ENCODE assay signal across 20 mouse cellular contexts in the genomic region with DNA sequence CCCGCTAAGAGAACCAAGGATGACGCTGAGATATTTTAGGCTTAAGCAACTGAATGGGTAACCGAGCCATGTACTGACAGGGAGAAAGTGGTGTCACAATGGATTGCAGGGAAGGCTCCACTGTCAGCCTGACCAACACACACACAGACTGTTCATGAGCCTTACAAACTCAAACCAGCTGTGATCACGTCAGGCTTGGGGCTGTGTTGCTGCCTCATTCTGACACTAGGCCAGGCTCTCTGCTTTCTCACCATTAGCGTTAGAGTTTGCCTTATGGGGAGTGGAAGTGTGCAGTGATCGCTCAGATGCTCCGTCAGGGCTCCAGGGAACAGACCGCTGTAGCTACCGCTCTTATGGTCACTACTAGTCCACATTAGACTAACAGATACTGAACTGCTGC. TPM values are rescaled to one million over a fixed set of nuclear protein-coding genes. Genes with fewer than 3 reads are reported as not detected.
DNase-seq lines count a peak whose midpoint lies in the region; ATAC-seq and TF ChIP-seq lines count a peak whose summit lies in the region.
"Had no signal": no experiment of that assay in that cellular context is flagged by ENCODE, and none has a peak within 500 bp of the region (broad histone marks: within the 10 kb centered on the region; RNA-seq: fewer than 3 reads in every experiment).

No protein-coding gene starts in this region.

- no peak overlapping the region for H3K4me3 ChIP-seq in embryonic facial prominence, embryonic 11.5 days (ENCODE audit: low read depth, low read length)
- H3K4me3 ChIP-seq in embryonic facial prominence, embryonic 10.5 days, result no peak overlapping the region
- no peak overlapping the region for H3K4me3 ChIP-seq in embryonic facial prominence, embryonic 13.5 days
- no peak overlapping the region for H3K4me3 ChIP-seq in myocyte
- no peak overlapping the region for H3K4me3 ChIP-seq in forebrain, embryonic 16.5 days (replicated peaks; ENCODE audit: low read length)
- H3K4me3 ChIP-seq: forebrain, embryonic 12.5 days; heart, embryonic 15.5 days; hindbrain, embryonic 13.5 days had no signal

- no peaks in the 10 kb centered on the region for H3K9me3 ChIP-seq in embryonic facial prominence, embryonic 11.5 days (replicated peaks; ENCODE audit: control insufficient read depth, low read length)
- H3K9me3 ChIP-seq in embryonic facial prominence, embryonic 10.5 days, result no peaks in the 10 kb centered on the region
- no peaks in the 10 kb centered on the region for H3K9me3 ChIP-seq in embryonic facial prominence, embryonic 13.5 days
- H3K9me3 ChIP-seq in forebrain, embryonic 16.5 days (ENCODE audit: control insufficient read depth, low read length), result no peaks in the 10 kb centered on the region
- H3K9me3 ChIP-seq: forebrain, embryonic 12.5 days; heart, embryonic 15.5 days; hindbrain, embryonic 13.5 days had no signal

- no peak for ATAC-seq in embryonic facial prominence, embryonic 11.5 days (replicated peaks; ENCODE audit: insufficient number of reproducible peaks, low FRiP score, low TSS enrichment, low read depth)
- no peak for ATAC-seq in embryonic facial prominence, embryonic 13.5 days (ENCODE audit: insufficient number of reproducible peaks, insufficient read depth, low FRiP score, low TSS enrichment, low read depth)
- ATAC-seq in forebrain, embryonic 16.5 days, result no peak
- ATAC-seq: forebrain, postnatal 0 days; hindbrain, postnatal 0 days had no signal

- H3K27ac ChIP-seq in embryonic facial prominence, embryonic 11.5 days (replicated peaks; ENCODE audit: low read depth, low read length), result no peak overlapping the region
- H3K27ac ChIP-seq in embryonic facial prominence, embryonic 10.5 days (replicated peaks), result no peak overlapping the region
- peak overlapping the region; percentile 44 for H3K27ac ChIP-seq in embryonic facial prominence, embryonic 13.5 days
- no peak overlapping the region for H3K27ac ChIP-seq in forebrain, embryonic 16.5 days (ENCODE audit: low read length)
- H3K27ac ChIP-seq: forebrain, embryonic 12.5 days; heart, embryonic 15.5 days; hindbrain, embryonic 13.5 days; hindbrain, postnatal 0 days had no signal

- no peak overlapping the region for H3K4me2 ChIP-seq in embryonic facial prominence, embryonic 11.5 days (ENCODE audit: low read depth, low read length)
- no peak overlapping the region for H3K4me2 ChIP-seq in embryonic facial prominence, embryonic 13.5 days
- H3K4me2 ChIP-seq in myocyte (ENCODE audit: low read depth), result no peak overlapping the region
- no peak overlapping the region for H3K4me2 ChIP-seq in forebrain, embryonic 16.5 days (ENCODE audit: low read length)
- H3K4me2 ChIP-seq: forebrain, embryonic 12.5 days; heart, embryonic 11.5 days; heart, embryonic 15.5 days; hindbrain, embryonic 13.5 days had no signal

- no peak overlapping the region for H3ac ChIP-seq in myocyte (ENCODE audit: control insufficient read depth, insufficient read length)

- peak; percentile 47 for DNase-seq in embryonic facial prominence, embryonic 11.5 days (ENCODE audit: low spot score)
- no peak for DNase-seq in embryonic facial prominence, embryonic 10.5 days (ENCODE audit: low spot score)
- peak; percentile 58 for DNase-seq in NIH3T3 (ENCODE audit: low read depth)
- DNase-seq: adrenal gland, adult 8-10 months; adrenal gland, postnatal 36 days; cerebellum, adult 8-10 months; cerebellum, postnatal 25 days; forebrain, postnatal 0 days; gastrocnemius, postnatal 36 days; heart, adult 18-20 months; heart, postnatal 14 days; kidney, adult 18-20 months had no signal

- WGBS in embryonic facial prominence, embryonic 11.5 days, result 73% methylated on average over 9 of the region's 9 CpGs
- 75% methylated on average over 9 of the region's 9 CpGs for WGBS in embryonic facial prominence, embryonic 10.5 days
- 56% methylated on average over 9 of the region's 9 CpGs for WGBS in embryonic facial prominence, embryonic 13.5 days
- WGBS in forebrain, embryonic 16.5 days, result 87% methylated on average over 9 of the region's 9 CpGs

- H3K79me2 ChIP-seq in myocyte (ENCODE audit: control insufficient read depth, insufficient read depth), result no peaks in the 10 kb centered on the region

- peaks cover 13% of the 10 kb centered on the region for H3K36me3 ChIP-seq in embryonic facial prominence, embryonic 11.5 days (replicated peaks; ENCODE audit: control insufficient read depth, insufficient read depth, low read depth, low read length)
- peaks cover 46% of the 10 kb centered on the region for H3K36me3 ChIP-seq in embryonic facial prominence, embryonic 10.5 days (replicated peaks)
- peaks cover 46% of the 10 kb centered on the region for H3K36me3 ChIP-seq in embryonic facial prominence, embryonic 13.5 days
- peaks cover 5% of the 10 kb centered on the region for H3K36me3 ChIP-seq in myocyte (ENCODE audit: control insufficient read depth, insufficient read depth)
- peaks cover 29% of the 10 kb centered on the region for H3K36me3 ChIP-seq in forebrain, embryonic 16.5 days (ENCODE audit: control insufficient read depth, insufficient read depth)

- no peaks in the 10 kb centered on the region for H3K4me1 ChIP-seq in embryonic facial prominence, embryonic 11.5 days (ENCODE audit: control insufficient read depth, insufficient read depth, low read length)
- no peaks in the 10 kb centered on the region for H3K4me1 ChIP-seq in embryonic facial prominence, embryonic 10.5 days
- no peaks in the 10 kb centered on the region for H3K4me1 ChIP-seq in embryonic facial prominence, embryonic 13.5 days
- no peaks in the 10 kb centered on the region for H3K4me1 ChIP-seq in forebrain, embryonic 16.5 days (replicated peaks; ENCODE audit: control insufficient read depth, insufficient read depth, low read length)
- H3K4me1 ChIP-seq: forebrain, embryonic 12.5 days; heart, embryonic 15.5 days had no signal

- peaks cover under 1% of the 10 kb centered on the region; the same call in 1 of the 2 replicates for H3K27me3 ChIP-seq in embryonic facial prominence, embryonic 11.5 days (ENCODE audit: control insufficient read depth, insufficient read depth, low read length)
- H3K27me3 ChIP-seq in embryonic facial prominence, embryonic 10.5 days (replicated peaks; ENCODE audit: low read depth, poor library complexity, severe bottlenecking), result peaks cover 16% of the 10 kb centered on the region
- H3K27me3 ChIP-seq in embryonic facial prominence, embryonic 13.5 days, result peaks cover 4% of the 10 kb centered on the region
- H3K27me3 ChIP-seq in myocyte (ENCODE audit: control insufficient read depth, insufficient read depth, insufficient read length), result no peaks in the 10 kb centered on the region
- no peaks in the 10 kb centered on the region for H3K27me3 ChIP-seq in forebrain, embryonic 16.5 days (replicated peaks; ENCODE audit: control insufficient read depth, insufficient read depth, low read length)

- H3K9ac ChIP-seq in embryonic facial prominence, embryonic 11.5 days (replicated peaks; ENCODE audit: low read length), result no peak overlapping the region
- no peak overlapping the region for H3K9ac ChIP-seq in embryonic facial prominence, embryonic 13.5 days
- H3K9ac ChIP-seq in forebrain, embryonic 16.5 days (replicated peaks; ENCODE audit: low read depth, low read length), result no peak overlapping the region
- H3K9ac ChIP-seq: forebrain, embryonic 12.5 days; forebrain, postnatal 0 days; heart, embryonic 15.5 days; hindbrain, embryonic 13.5 days had no signal

- TF ChIP-seq POLR2A in myocyte (IDR thresholded peaks at IDR 0.05; ENCODE audit: insufficient read length, low read depth), result no peak

TF ChIP-seq in myocyte, 11 proteins besides CTCF, POLR2A, EP300 and RAD21 (continues in another document):
- no peak for TF ChIP-seq CEBPB (IDR thresholded peaks at IDR 0.05; ENCODE audit: insufficient read depth, poor library complexity, severe bottlenecking)

RNA-seq across cellular contexts. Expression of a gene that starts 6.3 kb away (rescaled TPM):
- 1.2 and 1.4 TPM in 2 replicates for polyA plus RNA-seq in embryonic facial prominence, embryonic 11.5 days (2014; fragmentation: Nextera tagmentation; extraction: Ambion mirVana)
- polyA plus RNA-seq in embryonic facial prominence, embryonic 10.5 days (2016; fragmentation: Nextera tagmentation; extraction: Ambion mirVana), result 1.7 and 2.1 TPM in 2 replicates
- 2.3 and 2.5 TPM in 2 replicates for polyA plus RNA-seq in embryonic facial prominence, embryonic 13.5 days (2015; fragmentation: Nextera tagmentation; extraction: Ambion mirVana)
- 1.2 TPM for polyA plus RNA-seq in myocyte (2012; fragmentation: generic; extraction: Trizol)
- 7.0 and 10.3 TPM in 2 replicates for polyA plus RNA-seq in forebrain, embryonic 16.5 days (2015; fragmentation: Nextera tagmentation; extraction: Ambion mirVana)

RNA-seq across cellular contexts. Expression of a gene that starts 10.0 kb away (rescaled TPM):
- not detected in 2 replicates for polyA plus RNA-seq in embryonic facial prominence, embryonic 11.5 days (2014; fragmentation: Nextera tagmentation; extraction: Ambion mirVana)
- not detected in 2 replicates for polyA plus RNA-seq in embryonic facial prominence, embryonic 10.5 days (2016; fragmentation: Nextera tagmentation; extraction: Ambion mirVana)
- 2.2 TPM in 1 of 2 replicates, not detected in the other for polyA plus RNA-seq in embryonic facial prominence, embryonic 13.5 days (2015; fragmentation: Nextera tagmentation; extraction: Ambion mirVana)
- polyA plus RNA-seq in myocyte (2012; fragmentation: generic; extraction: Trizol), result 0.12 TPM
- polyA plus RNA-seq in forebrain, embryonic 16.5 days (2015; fragmentation: Nextera tagmentation; extraction: Ambion mirVana), result 0.41 TPM in 1 of 2 replicates, not detected in the other

RNA-seq across cellular contexts. Expression of a gene that starts 25.1 kb away (rescaled TPM):
- polyA plus RNA-seq in embryonic facial prominence, embryonic 11.5 days (2014; fragmentation: Nextera tagmentation; extraction: Ambion mirVana), result 142 and 152 TPM in 2 replicates
- 133 and 139 TPM in 2 replicates for polyA plus RNA-seq in embryonic facial prominence, embryonic 10.5 days (2016; fragmentation: Nextera tagmentation; extraction: Ambion mirVana)
- 137 and 149 TPM in 2 replicates for polyA plus RNA-seq in embryonic facial prominence, embryonic 13.5 days (2015; fragmentation: Nextera tagmentation; extraction: Ambion mirVana)
- 74.9 TPM for polyA plus RNA-seq in myocyte (2012; fragmentation: generic; extraction: Trizol)
- polyA plus RNA-seq in forebrain, embryonic 16.5 days (2015; fragmentation: Nextera tagmentation; extraction: Ambion mirVana), result 184 and 187 TPM in 2 replicates

RNA-seq across cellular contexts. Expression of a gene that starts 25.2 kb away (rescaled TPM):
- 208 and 223 TPM in 2 replicates for polyA plus RNA-seq in embryonic facial prominence, embryonic 11.5 days (2014; fragmentation: Nextera tagmentation; extraction: Ambion mirVana)
- 169 and 171 TPM in 2 replicates for polyA plus RNA-seq in embryonic facial prominence, embryonic 10.5 days (2016; fragmentation: Nextera tagmentation; extraction: Ambion mirVana)
- polyA plus RNA-seq in embryonic facial prominence, embryonic 13.5 days (2015; fragmentation: Nextera tagmentation; extraction: Ambion mirVana), result 192 and 213 TPM in 2 replicates
- polyA plus RNA-seq in myocyte (2012; fragmentation: generic; extraction: Trizol), result 40.6 TPM
- polyA plus RNA-seq in forebrain, embryonic 16.5 days (2015; fragmentation: Nextera tagmentation; extraction: Ambion mirVana), result 150 and 161 TPM in 2 replicates

RNA-seq across cellular contexts. Expression of a gene that starts 57.8 kb away (rescaled TPM):
- 27.8 and 30.0 TPM in 2 replicates for polyA plus RNA-seq in embryonic facial prominence, embryonic 11.5 days (2014; fragmentation: Nextera tagmentation; extraction: Ambion mirVana)
- polyA plus RNA-seq in embryonic facial prominence, embryonic 10.5 days (2016; fragmentation: Nextera tagmentation; extraction: Ambion mirVana), result 48.4 and 51.1 TPM in 2 replicates
- polyA plus RNA-seq in embryonic facial prominence, embryonic 13.5 days (2015; fragmentation: Nextera tagmentation; extraction: Ambion mirVana), result 37.9 and 38.0 TPM in 2 replicates
- 62.2 TPM for polyA plus RNA-seq in myocyte (2012; fragmentation: generic; extraction: Trizol)
- polyA plus RNA-seq in forebrain, embryonic 16.5 days (2015; fragmentation: Nextera tagmentation; extraction: Ambion mirVana), result 45.0 and 53.6 TPM in 2 replicates
